Mouse (Mus musculus): ENCODE measurements around the gene Smpd3. TPM values are rescaled to one million over a fixed set of nuclear protein-coding genes. Genes with fewer than 3 reads are reported as not detected.

Smpd3 gene
- polyA plus RNA-seq, 1 experiment from 2014 or later = 2.5 TPM

DNA sequence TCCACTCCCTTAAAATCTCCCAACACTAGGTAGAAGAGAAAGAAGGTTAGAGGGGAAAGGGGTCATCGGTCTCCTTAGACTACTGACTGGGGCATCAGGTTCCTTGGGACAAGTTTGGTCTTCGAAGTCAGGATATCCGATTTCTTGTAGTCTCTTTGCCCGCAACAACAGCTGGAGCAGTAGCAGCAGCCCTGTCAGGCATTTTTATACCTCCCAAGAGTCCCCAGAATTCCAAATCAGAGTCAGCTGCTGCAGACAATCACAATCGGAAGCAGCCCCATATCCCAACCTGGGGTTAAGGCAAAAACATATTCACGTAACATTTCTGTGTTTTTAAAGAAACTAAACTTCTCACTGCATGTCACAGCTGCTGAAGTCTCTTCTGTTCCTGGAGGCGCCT lies 106.3 kb downstream of the Smpd3 start:
- no peak overlapping the region for H3K4me2 ChIP-seq
- H3K4me3 ChIP-seq = no peak overlapping the region
- peaks cover 79% of the 10 kb centered on the region for H3K36me3 ChIP-seq
- no peak overlapping the region for H3K9ac ChIP-seq
- ATAC-seq (ENCODE audit: insufficient number of reproducible peaks, low FRiP score) = no peak
- H3K27ac ChIP-seq (ENCODE audit: poor library complexity, severe bottlenecking) = no peak overlapping the region
- no peaks in the 10 kb centered on the region for H3K9me3 ChIP-seq (replicated peaks)
- H3K4me1 ChIP-seq (replicated peaks) = no peaks in the 10 kb centered on the region
- WGBS = 90% methylated on average over 7 of the region's 7 CpGs
- no peaks in the 10 kb centered on the region for H3K27me3 ChIP-seq (replicated peaks)

DNA sequence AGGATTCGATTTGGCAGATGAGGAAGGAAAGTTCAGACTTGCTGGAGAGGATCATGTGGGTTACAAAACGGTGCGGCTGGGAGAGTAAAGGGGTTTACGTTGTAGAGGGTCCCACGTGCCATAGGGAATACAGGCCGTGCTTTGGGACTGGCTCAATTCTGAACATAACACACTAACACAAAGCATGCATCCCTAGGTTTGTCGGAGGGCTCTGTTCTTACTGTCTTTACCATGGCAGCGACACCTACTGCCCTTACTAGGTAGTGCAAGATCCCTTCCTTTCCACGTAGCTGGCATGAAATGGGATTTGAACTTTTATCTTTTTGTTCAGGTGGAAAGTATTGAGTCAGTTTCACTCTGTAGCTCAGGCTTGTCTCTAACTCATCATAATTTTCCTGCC lies 111.2 kb downstream of the Smpd3 start:
- no peak overlapping the region for H3K27ac ChIP-seq (ENCODE audit: poor library complexity, severe bottlenecking)
- no peaks in the 10 kb centered on the region for H3K9me3 ChIP-seq (replicated peaks)
- H3K4me1 ChIP-seq (replicated peaks) = no peaks in the 10 kb centered on the region
- WGBS = 46% methylated on average over 9 of the region's 9 CpGs
- no peaks in the 10 kb centered on the region for H3K27me3 ChIP-seq (replicated peaks)
- no peak overlapping the region for H3K4me2 ChIP-seq
- no peak for ATAC-seq (ENCODE audit: insufficient number of reproducible peaks, low FRiP score)
- no peak overlapping the region for H3K9ac ChIP-seq
- peaks cover 76% of the 10 kb centered on the region for H3K36me3 ChIP-seq
- H3K4me3 ChIP-seq = no peak overlapping the region

DNA sequence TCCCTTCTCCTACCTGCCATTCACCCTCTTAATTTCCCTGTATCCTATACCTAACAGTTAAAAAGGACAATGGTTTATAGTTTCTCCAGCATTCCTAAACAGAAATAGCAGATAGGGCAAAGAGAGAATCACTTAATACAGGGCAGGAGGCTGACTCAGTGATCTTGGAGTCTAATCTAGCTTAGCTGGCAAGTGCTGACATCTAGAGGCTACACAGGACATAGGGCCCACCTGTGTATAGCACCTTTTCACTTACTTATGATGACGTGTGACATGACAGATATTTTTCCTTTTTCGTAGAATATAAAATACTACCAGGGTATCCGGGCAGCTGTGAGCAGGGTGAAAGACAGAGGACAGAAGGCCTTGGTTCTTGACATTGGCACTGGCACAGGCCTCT lies 118.2 kb downstream of the Smpd3 start:
- no peak overlapping the region for H3K9ac ChIP-seq
- no peak overlapping the region for H3K4me2 ChIP-seq
- no peak overlapping the region for H3K4me3 ChIP-seq
- H3K4me1 ChIP-seq (replicated peaks) = no peaks in the 10 kb centered on the region; the same call in 1 of the 2 replicates
- WGBS = 62% methylated on average over 3 of the region's 3 CpGs
- no peaks in the 10 kb centered on the region for H3K9me3 ChIP-seq (replicated peaks)
- no peak overlapping the region for H3K27ac ChIP-seq (ENCODE audit: poor library complexity, severe bottlenecking)
- no peak for ATAC-seq (ENCODE audit: insufficient number of reproducible peaks, low FRiP score)
- no peaks in the 10 kb centered on the region for H3K27me3 ChIP-seq (replicated peaks)
- H3K36me3 ChIP-seq = peaks cover 75% of the 10 kb centered on the region

DNA sequence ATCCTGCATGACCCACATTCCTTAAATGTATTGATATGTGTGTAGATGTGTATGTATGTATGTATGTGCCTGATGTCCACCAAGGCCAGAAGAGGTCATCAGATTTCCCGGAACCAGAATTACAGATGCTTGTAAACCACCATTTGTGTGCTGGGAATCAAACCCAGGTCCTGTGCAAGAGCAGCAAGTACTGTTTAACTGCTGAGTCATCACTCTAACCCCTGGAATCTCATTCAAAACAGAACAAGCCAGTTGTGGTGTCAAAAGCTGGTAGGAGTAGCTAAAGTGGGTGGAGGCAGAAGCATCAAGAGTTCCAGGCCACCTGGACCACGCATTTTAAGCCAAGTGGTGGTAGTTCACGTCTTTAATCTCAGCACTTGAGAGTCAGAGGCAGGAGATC lies 123.8 kb downstream of the Smpd3 start:
- H3K36me3 ChIP-seq = peaks cover 59% of the 10 kb centered on the region
- no peaks in the 10 kb centered on the region for H3K9me3 ChIP-seq (replicated peaks)
- no peak for ATAC-seq (ENCODE audit: insufficient number of reproducible peaks, low FRiP score)
- H3K27me3 ChIP-seq (replicated peaks) = no peaks in the 10 kb centered on the region
- H3K4me3 ChIP-seq = no peak overlapping the region
- H3K27ac ChIP-seq (ENCODE audit: poor library complexity, severe bottlenecking) = no peak overlapping the region
- peaks cover 8% of the 10 kb centered on the region for H3K4me1 ChIP-seq (replicated peaks)
- 83% methylated on average over 3 of the region's 3 CpGs for WGBS
- no peak overlapping the region for H3K9ac ChIP-seq
- no peak overlapping the region for H3K4me2 ChIP-seq

DNA sequence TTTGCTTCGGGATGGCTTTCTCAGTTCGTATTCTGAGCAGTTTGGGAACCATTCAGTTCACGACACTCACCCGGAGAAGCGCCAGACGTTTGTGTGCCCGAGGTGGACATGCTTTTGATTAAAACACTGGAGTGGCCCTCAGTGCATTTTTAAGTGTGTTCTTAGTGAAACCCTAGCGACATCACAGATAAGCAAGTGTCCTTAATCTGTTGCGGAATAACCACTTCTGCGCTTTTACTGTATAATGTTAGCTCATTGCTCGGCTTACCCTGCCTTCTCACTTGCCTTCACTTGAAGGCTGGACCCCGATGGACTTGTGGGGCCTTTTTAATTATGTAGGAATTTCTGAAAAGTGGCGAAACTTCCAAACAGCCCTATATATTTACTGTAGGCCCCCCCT lies 126.4 kb downstream of the Smpd3 start:
- Histone ChIP-seq H3K9ac (peak overlapping the region; percentile 85), H3K27ac (ENCODE audit: poor library complexity, severe bottlenecking) (peak overlapping the region; percentile 69), H3K36me3 (peaks cover 58% of the 10 kb centered on the region), H3K4me1 (replicated peaks) (peaks cover 8% of the 10 kb centered on the region), H3K4me2 (peak overlapping the region; percentile 84), H3K4me3 (peak overlapping the region; percentile 79), H3K27me3 (replicated peaks) (no peaks in the 10 kb centered on the region), H3K9me3 (replicated peaks) (no peaks in the 10 kb centered on the region)
- no peak for ATAC-seq (ENCODE audit: insufficient number of reproducible peaks, low FRiP score)
- WGBS = 5% methylated on average over 13 of the region's 13 CpGs

DNA sequence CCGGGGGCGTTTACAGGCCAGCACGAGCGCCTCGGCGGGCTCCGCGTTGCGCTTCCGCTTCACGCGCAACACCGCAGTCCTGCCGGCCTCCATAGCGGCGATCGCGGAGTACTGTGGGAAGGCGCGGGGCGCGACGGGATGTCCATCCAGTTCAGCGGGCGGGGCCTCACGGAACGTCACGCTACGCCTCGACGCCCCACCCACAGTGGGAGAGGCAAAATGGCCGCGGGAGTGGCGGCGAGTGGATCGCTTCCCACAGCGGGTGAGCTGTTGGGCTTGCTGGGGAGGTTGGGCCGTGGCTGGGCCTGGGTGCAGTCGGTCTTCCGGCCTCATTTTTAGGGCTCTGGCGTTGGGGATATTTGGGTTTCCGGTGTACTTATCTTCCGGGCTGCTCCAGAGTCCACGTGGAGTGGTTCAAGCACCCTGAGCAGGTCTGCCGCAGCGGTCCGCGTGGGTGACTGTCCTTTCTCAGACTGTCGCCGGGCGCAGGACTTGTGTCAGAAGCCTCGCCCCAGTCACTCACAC lies 126.9 kb downstream of the Smpd3 start, which contains the start of the genes Slc7a6os and Prmt7:
TSS of gene Slc7a6os (minus strand) at position 115 of the 525 bp plus-strand sequence.
TSS of gene Prmt7 (plus strand) at position 116 of the 525 bp plus-strand sequence.
- H3K4me2 ChIP-seq = peak within 1 kb of the TSS; percentile 84
- no peaks in the 10 kb centered on the region for H3K9me3 ChIP-seq (replicated peaks)
- peak within 1 kb of the TSS; percentile 79 for H3K4me3 ChIP-seq
- peak; percentile 99 for ATAC-seq (ENCODE audit: insufficient number of reproducible peaks, low FRiP score)
- under 1% methylated on average over 52 of the region's 52 CpGs for WGBS
- peak within 1 kb of the TSS; percentile 89 for H3K27ac ChIP-seq (ENCODE audit: poor library complexity, severe bottlenecking)
- no peaks in the 10 kb centered on the region for H3K27me3 ChIP-seq (replicated peaks)
- H3K36me3 ChIP-seq = peaks cover 55% of the 10 kb centered on the region
- peak within 1 kb of the TSS; percentile 85 for H3K9ac ChIP-seq
- peaks cover 8% of the 10 kb centered on the region for H3K4me1 ChIP-seq (replicated peaks)

DNA sequence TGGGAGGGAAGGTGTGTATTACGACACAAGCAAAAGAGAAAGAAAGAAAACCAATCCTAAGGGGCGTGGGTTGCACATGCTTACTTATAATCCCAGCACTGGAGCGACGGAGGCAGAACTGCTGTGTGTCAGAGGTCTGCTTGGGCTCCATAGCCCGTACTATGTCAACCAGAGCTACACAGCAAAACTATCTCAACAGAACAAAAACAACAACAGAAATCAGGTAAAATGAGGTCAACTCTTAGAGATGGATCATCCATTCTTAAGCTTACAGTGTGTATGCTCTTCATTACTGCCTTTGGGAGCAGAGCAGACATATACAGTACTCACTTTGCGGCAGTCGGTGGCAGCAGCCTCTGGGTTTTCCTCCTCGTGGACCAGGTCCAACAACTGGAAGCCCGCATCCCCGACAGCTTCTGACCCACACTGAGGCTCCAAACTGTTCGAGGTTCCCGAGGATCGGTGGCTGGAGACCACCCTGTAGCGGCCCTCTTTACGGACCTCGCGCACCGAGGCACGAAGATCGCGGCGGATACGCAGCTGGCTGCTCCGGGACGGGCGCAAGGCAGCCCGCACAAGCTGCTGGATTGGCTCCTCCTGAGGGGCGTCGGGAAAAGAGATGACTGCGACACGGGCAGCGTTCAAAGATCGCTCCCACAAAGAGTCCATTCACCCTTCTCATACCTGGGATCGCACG lies 127.6 kb downstream of the Smpd3 start:
- H3K27me3 ChIP-seq (replicated peaks) = no peaks in the 10 kb centered on the region
- peak overlapping the region; percentile 85 for H3K9ac ChIP-seq
- H3K36me3 ChIP-seq = peaks cover 55% of the 10 kb centered on the region
- no peaks in the 10 kb centered on the region for H3K9me3 ChIP-seq (replicated peaks)
- peak; percentile 56 for ATAC-seq (ENCODE audit: insufficient number of reproducible peaks, low FRiP score)
- WGBS = 1% methylated on average over 35 of the region's 35 CpGs
- peak overlapping the region; percentile 84 for H3K4me2 ChIP-seq
- H3K4me1 ChIP-seq (replicated peaks) = peaks cover 8% of the 10 kb centered on the region
- H3K4me3 ChIP-seq = peak overlapping the region; percentile 79
- peak overlapping the region; percentile 89 for H3K27ac ChIP-seq (ENCODE audit: poor library complexity, severe bottlenecking)

Other genes with a start within 250 kb of the Smpd3 start
- gene Esrp2, start 201.0 kb downstream of the Smpd3 start, polyA plus RNA-seq (2016; fragmentation: Nextera tagmentation; extraction: Ambion mirVana) = 0.77 and 0.85 TPM in 2 replicates
- 10.5 and 11.4 TPM in 2 replicates for gene Pla2g15, start 187.6 kb downstream of the Smpd3 start, polyA plus RNA-seq (2016; fragmentation: Nextera tagmentation; extraction: Ambion mirVana)
- gene Slc7a6, start 169.1 kb downstream of the Smpd3 start, polyA plus RNA-seq (2016; fragmentation: Nextera tagmentation; extraction: Ambion mirVana) = 35.4 and 36.5 TPM in 2 replicates
- gene Slc7a6os, start 127.1 kb downstream of the Smpd3 start, polyA plus RNA-seq (2016; fragmentation: Nextera tagmentation; extraction: Ambion mirVana) = 22.6 and 22.9 TPM in 2 replicates
- gene Prmt7, start 127.1 kb downstream of the Smpd3 start, polyA plus RNA-seq (2016; fragmentation: Nextera tagmentation; extraction: Ambion mirVana) = 35.5 and 38.2 TPM in 2 replicates
- gene Zfp90, start 77.3 kb upstream of the Smpd3 start, polyA plus RNA-seq (2016; fragmentation: Nextera tagmentation; extraction: Ambion mirVana) = 13.8 and 14.1 TPM in 2 replicates
- not detected in 2 replicates for gene 6030452D12Rik, start 162.5 kb upstream of the Smpd3 start, polyA plus RNA-seq (2016; fragmentation: Nextera tagmentation; extraction: Ambion mirVana)
- gene Cdh3, start 172.9 kb upstream of the Smpd3 start, polyA plus RNA-seq (2016; fragmentation: Nextera tagmentation; extraction: Ambion mirVana) = 39.9 and 41.0 TPM in 2 replicates
- 2.8 and 4.1 TPM in 2 replicates for gene Gm10073, start 235.5 kb upstream of the Smpd3 start, polyA plus RNA-seq (2016; fragmentation: Nextera tagmentation; extraction: Ambion mirVana)

Measured in heart, embryonic 12.5 days (tissue).